Mouse (Mus musculus) megakaryocyte, embryonic 14.5 days (primary cell): ENCODE measurements around the gene Slc36a1. TPM values are rescaled to one million over a fixed set of nuclear protein-coding genes. Genes with fewer than 3 reads are reported as not detected.
A peak's percentile ranks its signal among the peaks of the same experiment; 100 is the strongest.

Experiments
- H3K27me3 ChIP-seq: replicated peaks from 2 replicates; pipeline ENCODE3; 2012; ENCODE audit warnings: inconsistent platforms
- H3K36me3 ChIP-seq: replicated peaks from 2 replicates; pipeline ENCODE3; 2012; ENCODE audit warnings: low read length, inconsistent platforms, mixed read lengths
- H3K4me1 ChIP-seq: 2 replicates; pipeline ENCODE4 v1.6.1; 2012; ENCODE audit warnings: inconsistent platforms
- H3K4me3 ChIP-seq: replicated peaks from 2 replicates; pipeline ENCODE3; 2012; ENCODE audit warnings: moderate library complexity, mild to moderate bottlenecking, inconsistent platforms
- H3K9me3 ChIP-seq: 2 replicates; pipeline ENCODE4 v1.6.1; 2012; ENCODE audit warnings: inconsistent platforms
- FLI1 ChIP-seq: IDR thresholded peaks from 2 replicates; pipeline ENCODE4 v1.6.1; 2012; ENCODE audit warnings: low read length, inconsistent platforms, mixed read lengths
- GATA1 ChIP-seq: IDR thresholded peaks from 3 replicates; pipeline ENCODE4 v1.6.1; 2012; ENCODE audit warnings: mixed read lengths, low read length, inconsistent platforms, borderline replicate concordance
- polyA plus RNA-seq: library from polyadenylated mRNA; stranded (reverse); fragments of >175 nt; gene quantifications from 2 replicates; pipeline ENCODE4 v1.2.3, GENCODE M21; 2012; ENCODE audit warnings: low replicate concordance; ENCODE audit not compliant: insufficient read depth

The Slc36a1 gene
- polyA plus RNA-seq, 1 experiment: 4.0 TPM

- H3K9me3 ChIP-seq: no peaks in the 10 kb centered on the region
- TF ChIP-seq GATA1 (no peak), FLI1 (no peak)
- H3K36me3 ChIP-seq: no peaks in the 10 kb centered on the region
- peaks cover 70% of the 10 kb centered on the region for H3K27me3 ChIP-seq
- no peak overlapping the region for H3K4me3 ChIP-seq
- peaks cover 59% of the 10 kb centered on the region for H3K4me1 ChIP-seq
These were observed 25.3 kb upstream of the Slc36a1 start for GRCm38 (mm10) chr11:55178830-55179229.

GRCm38 (mm10) chr11:55179856-55180255 is 24.3 kb upstream of the Slc36a1 start:
- Histone ChIP-seq H3K9me3 (no peaks in the 10 kb centered on the region), H3K4me1 (peaks cover 69% of the 10 kb centered on the region), H3K4me3 (no peak overlapping the region), H3K36me3 (no peaks in the 10 kb centered on the region), H3K27me3 (peaks cover 72% of the 10 kb centered on the region)
- TF ChIP-seq FLI1 (no peak), GATA1 (no peak)

GRCm38 (mm10) chr11:55183124-55183523 is 21.0 kb upstream of the Slc36a1 start:
- H3K27me3 ChIP-seq: peaks cover 71% of the 10 kb centered on the region
- H3K36me3 ChIP-seq: no peaks in the 10 kb centered on the region
- H3K4me3 ChIP-seq: no peak overlapping the region
- peaks cover 78% of the 10 kb centered on the region for H3K4me1 ChIP-seq
- H3K9me3 ChIP-seq: 0 out of 2 replicates have a peak, but pooled peaks cover 4% of the 10 kb centered on the region
- no peak for TF ChIP-seq GATA1
- no peak for TF ChIP-seq FLI1

GRCm38 (mm10) chr11:55184246-55184645 is 19.9 kb upstream of the Slc36a1 start:
- Histone ChIP-seq H3K9me3 (0 out of 2 replicates have a peak, but pooled peaks cover 4% of the 10 kb centered on the region), H3K36me3 (no peaks in the 10 kb centered on the region), H3K4me1 (peaks cover 69% of the 10 kb centered on the region), H3K4me3 (no peak overlapping the region), H3K27me3 (peaks cover 62% of the 10 kb centered on the region)
- TF ChIP-seq GATA1 (no peak), FLI1 (no peak)

- peaks cover 67% of the 10 kb centered on the region for H3K4me1 ChIP-seq
- H3K9me3 ChIP-seq: 0 out of 2 replicates have a peak, but pooled peaks cover 4% of the 10 kb centered on the region
- H3K27me3 ChIP-seq: peaks cover 57% of the 10 kb centered on the region
- no peak for TF ChIP-seq FLI1
- no peak for TF ChIP-seq GATA1
- H3K4me3 ChIP-seq: no peak within 1 kb of the TSS
- no peaks in the 10 kb centered on the region for H3K36me3 ChIP-seq
These were observed 19.3 kb upstream of the Slc36a1 start, which contains the start of gene Slc36a2 for GRCm38 (mm10) chr11:55184733-55185291. Slc36a2 (minus strand) TSS chr11:55185077.

GRCm38 (mm10) chr11:55187292-55187691 is 16.9 kb upstream of the Slc36a1 start:
- no peaks in the 10 kb centered on the region for H3K36me3 ChIP-seq
- TF ChIP-seq FLI1 (no peak), GATA1 (no peak)
- H3K4me1 ChIP-seq: peaks cover 61% of the 10 kb centered on the region

GRCm38 (mm10) chr11:55187777-55188176 is 16.4 kb upstream of the Slc36a1 start:
- H3K9me3 ChIP-seq: 0 out of 2 replicates have a peak, but pooled peaks cover 4% of the 10 kb centered on the region
- no peak overlapping the region for H3K4me3 ChIP-seq
- TF ChIP-seq GATA1: no peak
- TF ChIP-seq FLI1: no peak
- H3K36me3 ChIP-seq: no peaks in the 10 kb centered on the region
- peaks cover 39% of the 10 kb centered on the region for H3K27me3 ChIP-seq
- peaks cover 58% of the 10 kb centered on the region for H3K4me1 ChIP-seq

More at GRCm38 (mm10) chr11:55187292-55187691, 16.9 kb upstream of the Slc36a1 start:
- peaks cover 42% of the 10 kb centered on the region for H3K27me3 ChIP-seq
- 0 out of 2 replicates have a peak, but pooled peaks cover 4% of the 10 kb centered on the region for H3K9me3 ChIP-seq
- H3K4me3 ChIP-seq: no peak overlapping the region

- peaks cover 19% of the 10 kb centered on the region for H3K27me3 ChIP-seq
- 0 out of 2 replicates have a peak, but pooled peaks cover 4% of the 10 kb centered on the region for H3K9me3 ChIP-seq
- no peaks in the 10 kb centered on the region for H3K36me3 ChIP-seq
- TF ChIP-seq GATA1 (no peak), FLI1 (no peak)
- H3K4me1 ChIP-seq: peaks cover 59% of the 10 kb centered on the region
- H3K4me3 ChIP-seq: no peak overlapping the region
These were observed 13.9 kb upstream of the Slc36a1 start for GRCm38 (mm10) chr11:55190216-55190615.

- Histone ChIP-seq H3K36me3 (peaks cover 6% of the 10 kb centered on the region), H3K4me3 (peak overlapping the region; percentile 88), H3K4me1 (peaks cover 71% of the 10 kb centered on the region), H3K9me3 (peaks cover 8% of the 10 kb centered on the region), H3K27me3 (no peaks in the 10 kb centered on the region)
- TF ChIP-seq FLI1 (no peak), GATA1 (no peak)
These were observed 7.1 kb upstream of the Slc36a1 start for GRCm38 (mm10) chr11:55197086-55197485.

GRCm38 (mm10) chr11:55197740-55198510 is 6.2 kb upstream of the Slc36a1 start:
- H3K9me3 ChIP-seq: peaks cover 10% of the 10 kb centered on the region
- H3K4me3 ChIP-seq: peak overlapping the region; percentile 88
- TF ChIP-seq FLI1: peak; percentile 65; the same call in 1 of the 2 replicates
- TF ChIP-seq GATA1: peak; percentile 39; the same call in 1 of the 3 replicates
- no peaks in the 10 kb centered on the region for H3K27me3 ChIP-seq
- peaks cover 6% of the 10 kb centered on the region for H3K36me3 ChIP-seq
- H3K4me1 ChIP-seq: peaks cover 77% of the 10 kb centered on the region
